Comparison of ENCODE assay signal across 7 mouse cellular contexts in genomic region chr14:46760355-46761029, GRCm38 (mm10). TPM values are rescaled to one million over a fixed set of nuclear protein-coding genes. Genes with fewer than 3 reads are reported as not detected.
DNase-seq lines count a peak whose midpoint lies in the region; ATAC-seq lines count a peak whose summit lies in the region.

Gene Cdkn3, plus strand, starts transcription at chr14:46760541.

- H3K4me2 ChIP-seq in intestine, embryonic 15.5 days (replicated peaks), result peak within 1 kb of the TSS; percentile 89

- peak; percentile 96 for DNase-seq in adrenal gland, adult 2 months
- DNase-seq in embryo, embryonic 11.5 days (ENCODE audit: low read depth, low spot score), result peak; percentile 87
- peak; percentile 87 to 90 for DNase-seq in gastrocnemius, postnatal 36 days
- peak; percentile 82 to 96 for DNase-seq in left cerebral cortex, postnatal 25 days (ENCODE audit: low spot score in 2 of 2)
- peak; percentile 93 for DNase-seq in midbrain, embryonic 10.5 days (ENCODE audit: low spot score)
- DNase-seq in right cerebral cortex, postnatal 4 days, result peak; percentile 72

- H3K9me3 ChIP-seq in intestine, embryonic 15.5 days, result no peaks in the 10 kb centered on the region
- no peaks in the 10 kb centered on the region for H3K9me3 ChIP-seq in midbrain, embryonic 10.5 days (replicated peaks)

- intact Hi-C loops in gastrocnemius, postnatal 36 days (cut with DNase I), result no loop called here
- intact Hi-C loops in left cerebral cortex, postnatal 25 days (cut with DNase I), result no loop called here

- peak; percentile 100 for ATAC-seq in intestine, embryonic 15.5 days

- H3K36me3 ChIP-seq in intestine, embryonic 15.5 days, result peaks cover 6% of the 10 kb centered on the region; the same call in 1 of the 2 replicates
- H3K36me3 ChIP-seq in midbrain, embryonic 10.5 days, result peaks cover 18% of the 10 kb centered on the region

- H3K9ac ChIP-seq in intestine, embryonic 15.5 days, result peak within 1 kb of the TSS; percentile 69

- no peaks in the 10 kb centered on the region for H3K27me3 ChIP-seq in intestine, embryonic 15.5 days (replicated peaks)
- H3K27me3 ChIP-seq in midbrain, embryonic 10.5 days (ENCODE audit: low read depth, poor library complexity, severe bottlenecking), result no peaks in the 10 kb centered on the region

- H3K4me3 ChIP-seq in intestine, embryonic 15.5 days (replicated peaks), result peak within 1 kb of the TSS; percentile 76
- peak within 1 kb of the TSS; percentile 83 for H3K4me3 ChIP-seq in midbrain, embryonic 10.5 days

- under 1% methylated on average over 54 of the region's 54 CpGs for WGBS in intestine, embryonic 15.5 days
- WGBS in midbrain, embryonic 10.5 days, result under 1% methylated on average over 54 of the region's 54 CpGs

- H3K27ac ChIP-seq in intestine, embryonic 15.5 days, result peak within 1 kb of the TSS; percentile 38; the same call in 1 of the 2 replicates
- H3K27ac ChIP-seq in midbrain, embryonic 10.5 days (replicated peaks), result peak within 1 kb of the TSS; percentile 89

- H3K4me1 ChIP-seq in intestine, embryonic 15.5 days (replicated peaks), result 0 out of 2 replicates have a peak, but pooled peaks cover 9% of the 10 kb centered on the region
- peaks cover 17% of the 10 kb centered on the region for H3K4me1 ChIP-seq in midbrain, embryonic 10.5 days

RNA-seq across cellular contexts. Expression of gene Cdkn3, which starts in this region (rescaled TPM):
- total RNA-seq in adrenal gland, adult 2 months (2021), result 1 to 10 TPM; 1.2 to 2.1 TPM
- polyA plus RNA-seq in adrenal gland, adult 2 months (2012; rRNA removed), result 0.20 TPM in 1 of 2 replicates, not detected in the other
- total RNA-seq in gastrocnemius, postnatal 36 days (2021), result under 1 TPM; 0.30 to 0.59 TPM
- 59.3 and 60.0 TPM in 2 replicates for polyA plus RNA-seq in intestine, embryonic 15.5 days (2015; fragmentation: Nextera tagmentation; extraction: Ambion mirVana)
- 1 to 10 TPM; 1.1 to 1.9 TPM for total RNA-seq in left cerebral cortex, postnatal 25 days (2021)
- 51.4 and 56.5 TPM in 2 replicates for polyA plus RNA-seq in midbrain, embryonic 10.5 days (2016; fragmentation: Nextera tagmentation; extraction: Ambion mirVana)

Comparison
In these comparisons a context has a peak if more than half of its experiments do, and no peak if none do; other contexts are left out.
1. Peak in every context shown above with its lines: DNase-seq, ATAC-seq, H3K4me3 ChIP-seq and H3K27ac ChIP-seq.
2. RNA of gene Cdkn3 (polyA plus RNA-seq): 59.3 to 60.0 TPM in intestine, embryonic 15.5 days and 51.4 to 56.5 TPM in midbrain, embryonic 10.5 days; 0.20 TPM in adrenal gland, adult 2 months; every median in the first group is over 10 times any median in the second.
3. Peak in DNase-seq in gastrocnemius, postnatal 36 days; RNA of the gene not detected or under 1 TPM.